Mouse (Mus musculus): ENCODE measurements around the gene Bmf. TPM values are rescaled to one million over a fixed set of nuclear protein-coding genes. Genes with fewer than 3 reads are reported as not detected.

Bmf gene
- polyA plus RNA-seq, 1 experiment from 2014 or later, result 2.9 TPM

DNA sequence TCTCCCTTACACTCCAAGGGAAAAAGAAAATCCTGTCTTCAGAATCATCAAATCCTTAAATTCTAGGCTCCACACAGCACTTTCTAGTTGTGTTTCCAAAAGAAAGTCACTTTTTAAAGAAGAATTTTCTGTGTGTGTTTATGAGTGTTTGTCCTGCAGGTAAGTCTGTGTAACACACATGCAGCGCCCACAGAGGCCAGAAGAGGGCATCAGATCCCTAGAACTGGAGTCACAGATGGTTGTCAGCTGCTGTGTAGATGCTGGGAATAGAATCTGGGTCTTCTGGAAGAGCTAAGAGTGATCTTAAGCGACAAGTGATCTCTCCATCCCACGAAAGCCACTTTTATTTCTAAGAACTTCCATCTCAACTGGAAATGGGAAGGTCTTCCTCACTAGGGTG, 61.7 kb downstream of the Bmf start:
- Histone ChIP-seq H3K9me3 (no peaks in the 10 kb centered on the region), H3K27me3 (replicated peaks) (no peaks in the 10 kb centered on the region; the same call in 1 of the 2 replicates), H3K27ac (replicated peaks) (no peak overlapping the region), H3K4me3 (no peak overlapping the region), H3K36me3 (no peaks in the 10 kb centered on the region), H3K4me2 (no peak overlapping the region), H3K4me1 (peaks cover 25% of the 10 kb centered on the region), H3K9ac (no peak overlapping the region)
- ATAC-seq (ENCODE audit: extremely low read depth, insufficient number of reproducible peaks, low FRiP score, low TSS enrichment), result no peak
- WGBS, result 59% methylated on average over 3 of the region's 3 CpGs

DNA sequence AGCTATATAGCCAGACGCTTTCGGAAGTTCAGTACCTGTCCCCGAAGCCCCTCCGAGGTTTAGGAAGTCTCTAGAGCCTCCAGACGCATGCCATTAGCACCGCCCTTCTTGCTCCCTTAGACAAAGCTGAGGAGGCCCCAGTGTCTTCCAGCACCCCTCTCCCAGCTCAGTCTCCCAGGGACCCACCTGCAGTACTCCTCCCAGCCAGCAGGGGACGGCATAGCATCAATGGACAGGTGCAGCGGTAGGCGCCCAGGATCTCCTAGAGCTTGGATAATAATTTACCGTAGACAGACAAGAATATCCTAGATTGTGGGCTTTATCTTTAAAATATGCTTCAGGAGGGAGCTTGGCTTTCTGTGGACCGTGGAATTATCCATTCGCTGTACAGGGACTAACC, 62.6 kb downstream of the Bmf start:
- Histone ChIP-seq H3K27me3 (replicated peaks) (no peaks in the 10 kb centered on the region; the same call in 1 of the 2 replicates), H3K9ac (peak overlapping the region; percentile 42; the same call in 1 of the 2 replicates), H3K4me1 (peaks cover 25% of the 10 kb centered on the region), H3K36me3 (no peaks in the 10 kb centered on the region), H3K27ac (replicated peaks) (no peak overlapping the region), H3K4me3 (no peak overlapping the region), H3K9me3 (no peaks in the 10 kb centered on the region), H3K4me2 (no peak overlapping the region)
- WGBS, result 9% methylated on average over 12 of the region's 12 CpGs
- ATAC-seq (ENCODE audit: extremely low read depth, insufficient number of reproducible peaks, low FRiP score, low TSS enrichment), result no peak

DNA sequence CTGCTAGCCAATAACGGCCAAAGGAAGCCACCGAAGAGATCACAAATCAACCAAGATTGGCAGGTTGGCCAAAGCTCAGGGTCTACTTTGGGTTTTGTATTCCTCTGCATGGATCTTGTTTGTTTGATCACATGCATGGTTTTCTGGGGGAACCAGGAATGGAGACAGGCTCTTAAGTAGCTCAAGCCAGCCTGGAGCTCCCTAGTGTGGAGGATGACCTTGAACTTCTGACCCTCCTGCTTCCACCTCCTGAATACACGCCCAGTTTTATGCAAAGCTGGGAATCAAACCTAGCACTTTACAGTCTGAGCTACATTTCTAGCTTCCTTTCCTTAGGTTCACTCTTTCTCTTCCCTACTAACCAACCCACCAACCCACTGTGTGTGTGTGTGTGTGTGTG, 64.1 kb downstream of the Bmf start:
- Histone ChIP-seq H3K9me3 (no peaks in the 10 kb centered on the region), H3K4me2 (no peak overlapping the region), H3K9ac (no peak overlapping the region), H3K4me1 (peaks cover 11% of the 10 kb centered on the region), H3K27me3 (replicated peaks) (no peaks in the 10 kb centered on the region; the same call in 1 of the 2 replicates), H3K4me3 (no peak overlapping the region), H3K27ac (replicated peaks) (no peak overlapping the region), H3K36me3 (no peaks in the 10 kb centered on the region)
- no peak for ATAC-seq (ENCODE audit: extremely low read depth, insufficient number of reproducible peaks, low FRiP score, low TSS enrichment)
- WGBS, result 70% methylated on average over 3 of the region's 3 CpGs

DNA sequence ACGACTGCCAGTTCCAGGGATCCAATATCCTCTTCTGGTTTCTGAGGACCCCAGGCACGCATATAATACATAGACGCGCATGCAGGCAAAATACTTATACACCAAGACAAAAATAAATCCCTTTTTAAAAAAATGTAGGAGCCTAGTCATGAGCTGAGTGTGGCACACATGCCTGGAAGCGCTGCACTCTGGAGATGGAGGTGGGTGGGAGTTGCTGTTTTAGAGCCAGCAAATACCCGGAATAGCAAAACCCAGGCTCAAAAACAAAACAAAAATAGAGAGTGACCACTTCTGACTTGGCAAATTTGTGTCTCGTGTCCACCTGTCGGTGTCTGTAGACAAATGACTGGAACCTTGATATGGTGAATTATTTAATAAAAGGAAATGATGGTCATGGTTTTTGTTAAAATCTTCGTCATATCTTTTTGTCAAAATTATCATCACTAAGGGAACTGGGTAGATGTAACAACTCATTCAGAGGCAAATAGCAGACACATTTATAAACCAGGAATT, 65.0 kb downstream of the Bmf start:
- Histone ChIP-seq H3K9ac (no peak overlapping the region), H3K4me1 (0 out of 2 replicates have a peak, but pooled peaks cover 3% of the 10 kb centered on the region), H3K9me3 (no peaks in the 10 kb centered on the region), H3K27me3 (replicated peaks) (no peaks in the 10 kb centered on the region; the same call in 1 of the 2 replicates), H3K4me2 (no peak overlapping the region), H3K27ac (replicated peaks) (no peak overlapping the region), H3K4me3 (no peak overlapping the region), H3K36me3 (no peaks in the 10 kb centered on the region)
- 72% methylated on average over 9 of the region's 9 CpGs for WGBS
- ATAC-seq (ENCODE audit: extremely low read depth, insufficient number of reproducible peaks, low FRiP score, low TSS enrichment), result no peak

DNA sequence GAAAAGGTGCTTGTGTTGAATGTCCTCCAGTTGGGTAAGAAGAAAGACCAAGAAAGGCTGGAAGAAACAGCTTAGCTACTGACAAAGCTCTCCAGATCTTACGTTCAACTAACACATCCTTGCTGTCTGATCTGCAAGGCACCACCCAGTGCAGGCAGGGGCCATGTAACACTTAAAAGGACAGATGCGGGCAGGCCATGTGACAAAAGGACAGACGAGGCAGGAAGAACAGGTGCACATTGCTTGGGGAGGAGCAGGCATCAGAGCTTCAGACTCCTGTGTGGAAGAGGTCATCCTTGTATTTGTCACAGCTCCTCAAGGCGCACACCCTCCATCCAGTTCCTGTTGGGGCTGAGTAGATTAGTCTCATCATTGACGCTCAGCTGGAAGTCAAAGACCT, 66.5 kb downstream of the Bmf start:
- ATAC-seq (ENCODE audit: extremely low read depth, insufficient number of reproducible peaks, low FRiP score, low TSS enrichment), result no peak
- 74% methylated on average over 5 of the region's 5 CpGs for WGBS
- Histone ChIP-seq H3K36me3 (0 out of 2 replicates have a peak, but pooled peaks cover 2% of the 10 kb centered on the region), H3K27ac (replicated peaks) (no peak overlapping the region), H3K4me3 (no peak overlapping the region), H3K4me2 (no peak overlapping the region), H3K9me3 (no peaks in the 10 kb centered on the region), H3K4me1 (peaks cover 12% of the 10 kb centered on the region), H3K27me3 (replicated peaks) (no peaks in the 10 kb centered on the region; the same call in 1 of the 2 replicates), H3K9ac (no peak overlapping the region)

DNA sequence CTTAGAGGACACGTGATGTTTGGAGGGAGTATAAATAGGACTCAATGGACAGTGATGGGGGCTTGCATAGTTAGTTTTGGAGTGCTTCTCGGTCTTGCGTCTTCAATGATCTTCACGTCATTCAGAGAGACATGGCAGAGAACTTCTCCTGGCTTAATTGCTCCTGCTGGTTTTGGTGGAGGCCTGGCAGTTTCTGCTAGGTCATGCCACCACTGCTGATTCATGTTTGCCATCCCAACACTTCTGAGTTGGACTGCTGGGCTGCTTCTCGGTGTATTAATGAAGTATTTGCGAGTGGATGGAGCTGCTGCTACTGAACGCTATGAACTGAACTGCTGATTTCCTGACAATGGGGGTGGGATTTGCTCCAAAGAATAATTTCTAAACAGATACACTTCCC, 68.6 kb downstream of the Bmf start:
- Histone ChIP-seq H3K36me3 (peaks cover 21% of the 10 kb centered on the region), H3K27ac (replicated peaks) (0 out of 2 replicates have a peak overlapping the region, but pooled peaks have one; percentile 84), H3K9ac (no peak overlapping the region), H3K4me2 (no peak overlapping the region), H3K4me3 (no peak overlapping the region), H3K4me1 (peaks cover 15% of the 10 kb centered on the region), H3K9me3 (no peaks in the 10 kb centered on the region), H3K27me3 (replicated peaks) (no peaks in the 10 kb centered on the region)
- WGBS, result 84% methylated on average over 7 of the region's 7 CpGs
- no peak for ATAC-seq (ENCODE audit: extremely low read depth, insufficient number of reproducible peaks, low FRiP score, low TSS enrichment)

DNA sequence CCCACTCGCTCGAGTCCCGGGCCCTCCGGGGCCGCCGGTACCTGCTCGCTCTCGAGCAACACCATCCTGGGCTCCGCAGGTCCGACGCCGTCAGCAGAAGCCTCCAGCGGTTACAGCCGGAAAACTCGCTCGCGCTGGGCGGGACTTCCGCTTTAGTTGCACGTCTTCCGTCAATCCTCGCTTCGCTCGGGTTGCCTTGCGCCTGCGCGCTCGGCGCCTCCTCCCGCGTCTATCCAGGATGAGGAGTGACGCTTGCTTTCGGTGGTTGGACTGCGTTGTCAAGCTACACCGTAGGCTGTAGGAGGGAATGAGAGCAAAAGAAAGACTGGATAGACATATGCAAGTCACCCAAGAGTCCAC, 70.0 kb downstream of the Bmf start, which contains the start of gene Srp14:
Srp14 (minus strand) TSS at position 162 of the 360 bp plus-strand sequence.
- Histone ChIP-seq H3K27me3 (replicated peaks) (no peaks in the 10 kb centered on the region), H3K4me2 (peak within 1 kb of the TSS; percentile 93), H3K9ac (peak within 1 kb of the TSS; percentile 96), H3K4me1 (peaks cover 15% of the 10 kb centered on the region), H3K9me3 (no peaks in the 10 kb centered on the region), H3K36me3 (peaks cover 35% of the 10 kb centered on the region), H3K27ac (replicated peaks) (peak within 1 kb of the TSS; percentile 84), H3K4me3 (peak within 1 kb of the TSS; percentile 97)
- peak; percentile 84 for ATAC-seq (ENCODE audit: extremely low read depth, insufficient number of reproducible peaks, low FRiP score, low TSS enrichment)
- under 1% methylated on average over 35 of the region's 35 CpGs for WGBS

DNA sequence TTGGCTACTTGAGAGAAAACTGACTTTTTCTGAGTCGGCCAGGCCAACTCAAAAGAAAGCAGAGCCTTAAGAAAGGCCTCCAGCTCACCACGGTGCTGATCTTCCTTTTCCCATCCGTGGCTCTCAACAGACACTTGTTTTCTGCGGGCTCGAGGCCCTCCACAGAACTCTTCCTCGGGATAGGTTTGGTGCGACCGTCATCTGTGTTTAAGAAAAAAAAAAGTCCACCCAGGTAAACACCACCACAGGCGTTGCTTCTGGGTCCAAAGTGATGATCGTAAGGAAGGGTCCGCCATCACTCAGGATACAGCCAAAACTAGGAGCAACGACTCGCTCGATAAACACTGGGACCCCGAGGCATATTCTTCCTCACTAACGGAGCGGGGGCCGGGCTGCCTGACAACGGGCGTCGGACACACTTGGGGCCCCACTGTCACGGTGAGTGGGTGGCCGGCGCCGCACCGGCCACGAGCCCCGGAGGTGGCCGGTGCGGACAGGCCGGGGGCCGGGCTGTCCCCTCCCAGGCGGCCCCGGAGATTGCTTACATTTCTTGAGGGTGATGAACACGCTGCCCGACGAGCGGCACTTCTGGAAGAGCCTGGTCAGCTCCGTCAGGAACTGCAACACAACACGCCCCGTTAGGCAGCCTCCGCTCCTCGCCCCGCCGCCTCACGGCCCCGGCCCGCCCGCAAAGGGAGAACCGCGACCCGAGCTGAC, 70.5 kb downstream of the Bmf start:
- peak overlapping the region; percentile 96 for H3K9ac ChIP-seq
- no peak; the same call in 1 of the 2 replicates for ATAC-seq (ENCODE audit: extremely low read depth, insufficient number of reproducible peaks, low FRiP score, low TSS enrichment)
- H3K4me3 ChIP-seq, result peak overlapping the region; percentile 97
- peaks cover 40% of the 10 kb centered on the region for H3K36me3 ChIP-seq
- WGBS, result 2% methylated on average over 52 of the region's 52 CpGs
- peak overlapping the region; percentile 93 for H3K4me2 ChIP-seq
- no peaks in the 10 kb centered on the region for H3K27me3 ChIP-seq (replicated peaks)
- no peaks in the 10 kb centered on the region for H3K9me3 ChIP-seq
- H3K4me1 ChIP-seq, result peaks cover 15% of the 10 kb centered on the region
- peak overlapping the region; percentile 84 for H3K27ac ChIP-seq (replicated peaks)

Other genes with a start within 250 kb of the Bmf start
- gene Gpr176, start 176.3 kb downstream of the Bmf start, polyA plus RNA-seq (2015; fragmentation: Nextera tagmentation; extraction: Ambion mirVana), result 0.19 and 0.32 TPM in 2 replicates
- gene Eif2ak4, start 161.1 kb downstream of the Bmf start, polyA plus RNA-seq (2015; fragmentation: Nextera tagmentation; extraction: Ambion mirVana), result 6.7 and 7.4 TPM in 2 replicates
- 196 and 218 TPM in 2 replicates for gene Srp14, start 70.0 kb downstream of the Bmf start, polyA plus RNA-seq (2015; fragmentation: Nextera tagmentation; extraction: Ambion mirVana)
- 64.3 and 69.9 TPM in 2 replicates for gene Bub1b, start 48.5 kb upstream of the Bmf start, polyA plus RNA-seq (2015; fragmentation: Nextera tagmentation; extraction: Ambion mirVana)
- gene Pak6, start 113.6 kb upstream of the Bmf start, polyA plus RNA-seq (2015; fragmentation: Nextera tagmentation; extraction: Ambion mirVana), result 7.4 and 7.5 TPM in 2 replicates
- gene Ankrd63, start 154.3 kb upstream of the Bmf start, polyA plus RNA-seq (2015; fragmentation: Nextera tagmentation; extraction: Ambion mirVana), result 0.67 and 0.73 TPM in 2 replicates
- 0.94 and 1.6 TPM in 2 replicates for gene Plcb2, start 178.8 kb upstream of the Bmf start, polyA plus RNA-seq (2015; fragmentation: Nextera tagmentation; extraction: Ambion mirVana)
- gene Inafm2, start 196.1 kb upstream of the Bmf start, polyA plus RNA-seq (2015; fragmentation: Nextera tagmentation; extraction: Ambion mirVana), result 36.2 and 38.3 TPM in 2 replicates
- gene Ccdc9b, start 213.0 kb upstream of the Bmf start, polyA plus RNA-seq (2015; fragmentation: Nextera tagmentation; extraction: Ambion mirVana), result 2.2 and 2.9 TPM in 2 replicates
- not detected in 2 replicates for gene Phgr1, start 223.1 kb upstream of the Bmf start, polyA plus RNA-seq (2015; fragmentation: Nextera tagmentation; extraction: Ambion mirVana)
- 0.17 and 0.24 TPM in 2 replicates for gene Disp2, start 230.0 kb upstream of the Bmf start, polyA plus RNA-seq (2015; fragmentation: Nextera tagmentation; extraction: Ambion mirVana)